ENCODE assay signal across 21 mouse cellular contexts in the genomic region with DNA sequence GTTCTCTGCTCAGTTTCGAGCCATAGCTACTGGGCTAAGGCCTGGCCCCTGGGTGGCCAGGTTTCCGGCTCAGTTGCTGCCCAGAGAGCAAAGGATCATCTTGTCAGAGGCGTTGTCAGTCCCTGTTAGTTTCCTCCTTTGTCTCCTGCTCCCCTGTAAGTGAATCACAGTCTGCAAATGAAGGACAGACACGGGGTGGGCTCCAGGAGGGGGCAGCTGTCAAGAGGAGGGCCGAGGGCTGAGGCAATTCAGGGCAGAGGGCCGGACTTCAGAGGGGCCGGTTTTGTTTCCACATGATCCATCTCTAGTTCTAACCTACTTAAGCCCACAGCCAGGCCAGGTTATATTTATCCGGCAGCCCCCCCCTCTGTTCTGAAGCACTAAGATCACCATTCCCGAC. TPM values are rescaled to one million over a fixed set of nuclear protein-coding genes. Genes with fewer than 3 reads are reported as not detected.
"Had no signal": no experiment of that assay in that cellular context is flagged by ENCODE, and none has a peak within 500 bp of the region (broad histone marks: within the 10 kb centered on the region; RNA-seq: fewer than 3 reads in every experiment).

No protein-coding gene starts in this region.

- DNase-seq: kidney, adult 2 months; kidney, postnatal 25 days; layer of hippocampus, adult 9-11 months; liver, embryonic 13.5 days; lung, adult 2 months; lung, postnatal 14 days; lung, postnatal 4 days; midbrain, embryonic 14.5 days; thymus, adult 18-20 months; thymus, postnatal 14 days; thymus, postnatal 4 days had no signal

- H3K4me3 ChIP-seq: layer of hippocampus, adult 2 months; liver, embryonic 13.5 days; neural tube, embryonic 12.5 days; neural tube, embryonic 15.5 days had no signal

- H3K4me1 ChIP-seq: liver, embryonic 13.5 days; neural tube, embryonic 15.5 days had no signal

- H3K9me3 ChIP-seq: liver, embryonic 13.5 days; neural tube, embryonic 15.5 days had no signal

- H3K27ac ChIP-seq: kidney, postnatal 0 days; layer of hippocampus, adult 2 months; liver, embryonic 13.5 days; neural tube, embryonic 12.5 days; neural tube, embryonic 15.5 days had no signal

- H3K36me3 ChIP-seq: neural tube, embryonic 15.5 days had no signal

- H3K9ac ChIP-seq: liver, embryonic 13.5 days; neural tube, embryonic 12.5 days; neural tube, embryonic 15.5 days had no signal

- H3K27me3 ChIP-seq: liver, embryonic 13.5 days; neural tube, embryonic 12.5 days had no signal

- H3K4me2 ChIP-seq: liver, embryonic 13.5 days; neural tube, embryonic 12.5 days; neural tube, embryonic 15.5 days had no signal

RNA-seq across cellular contexts. Expression of gene Skor1, which starts 16.3 kb away (rescaled TPM):
- polyA plus RNA-seq: kidney, embryonic 14.5 days; kidney, postnatal 0 days; large intestine, adult 2 months; liver, adult 2 months; liver, embryonic 13.5 days; liver, embryonic 16.5 days; lung, embryonic 16.5 days; stomach, embryonic 16.5 days had no signal
